Mouse (Mus musculus) intestine, embryonic 16.5 days (tissue): ENCODE data around the gene Rab37. TPM values are rescaled to one million over a fixed set of nuclear protein-coding genes. Genes with fewer than 3 reads are reported as not detected.

Source experiments
- ATAC-seq: fragments of 200-750 bp; cut with Nextera tagmentation; 2 replicates; pipeline ENCODE4 v1.8.0; 2017; ENCODE audit warnings: moderate TSS enrichment, moderate library complexity
- H3K27ac ChIP-seq: fragments of 300-500 bp; sonication (generic); 2 replicates; pipeline ENCODE4 v1.5.1; 2014; ENCODE audit warnings: mild to moderate bottlenecking, low read length
- H3K27me3 ChIP-seq: fragments of 300-500 bp; sonication (generic); replicated peaks from 2 replicates; pipeline ENCODE4 v1.6.1; 2014; ENCODE audit warnings: low read length, control low read depth, mixed read lengths; ENCODE audit not compliant: control insufficient read depth, insufficient read depth
- H3K36me3 ChIP-seq: fragments of 300-500 bp; sonication (generic); 2 replicates; pipeline ENCODE4 v1.6.1; 2014; ENCODE audit warnings: low read length, control low read depth; ENCODE audit not compliant: control insufficient read depth, insufficient read depth
- H3K4me1 ChIP-seq: fragments of 300-500 bp; sonication (generic); 2 replicates; pipeline ENCODE4 v1.6.1; 2014; ENCODE audit warnings: low read length, control low read depth, mixed read lengths; ENCODE audit not compliant: control insufficient read depth, insufficient read depth
- H3K4me2 ChIP-seq: fragments of 300-500 bp; sonication (generic); 2 replicates; pipeline ENCODE4 v1.6.1; 2014; ENCODE audit warnings: low read depth, low read length, control low read depth
- H3K4me3 ChIP-seq: fragments of 300-500 bp; sonication (generic); 2 replicates; pipeline ENCODE4 v1.5.1; 2014; ENCODE audit warnings: mild to moderate bottlenecking, low read length
- H3K9ac ChIP-seq: fragments of 300-500 bp; sonication (generic); 2 replicates; pipeline ENCODE4 v1.6.1; 2014; ENCODE audit warnings: low read depth, low read length
- H3K9me3 ChIP-seq: fragments of 300-500 bp; sonication (generic); 2 replicates; pipeline ENCODE4 v1.6.1; 2016; ENCODE audit warnings: low read length, control low read depth; ENCODE audit not compliant: control insufficient read depth
- WGBS: fragments of 180-500 bp; shearing (Covaris S2); extraction: QIAGEN DNeasy Blood & Tissue Kit; methylation state at CpG from one replicate; pipeline ENCODE4 v1.1.7; 2014; 5-methylcytosine and 5-hydroxymethylcytosine counted together
- polyA plus RNA-seq: library from polyadenylated mRNA; unstranded; fragments of >200 nt; fragmentation: Nextera tagmentation; extraction: Ambion mirVana; gene quantifications from 2 replicates; pipeline ENCODE4 v1.2.1, GENCODE M21; 2015

Rab37 gene
- polyA plus RNA-seq, 1 experiment from 2014 or later = 4.2 TPM

GRCm38 (mm10) chr11:115189304-115189703, 98.1 kb downstream of the Rab37 start:
- Histone ChIP-seq H3K4me1 (peaks cover 14% of the 10 kb centered on the region), H3K27ac (no peak overlapping the region), H3K9ac (no peak overlapping the region), H3K4me2 (no peak overlapping the region), H3K9me3 (no peaks in the 10 kb centered on the region), H3K36me3 (no peaks in the 10 kb centered on the region), H3K27me3 (no peaks in the 10 kb centered on the region), H3K4me3 (no peak overlapping the region)
- 84% methylated on average over 6 of the region's 6 CpGs for WGBS
- ATAC-seq = no peak

- Histone ChIP-seq H3K9ac (no peak overlapping the region), H3K27ac (0 out of 2 replicates have a peak overlapping the region, but pooled peaks have one; percentile 31), H3K27me3 (no peaks in the 10 kb centered on the region), H3K9me3 (no peaks in the 10 kb centered on the region), H3K36me3 (no peaks in the 10 kb centered on the region), H3K4me2 (no peak overlapping the region), H3K4me3 (no peak overlapping the region), H3K4me1 (peaks cover 9% of the 10 kb centered on the region)
- WGBS = 48% methylated on average over 9 of the region's 9 CpGs
- ATAC-seq = peak; percentile 11; the same call in 1 of the 2 replicates
These were observed 100.9 kb downstream of the Rab37 start for GRCm38 (mm10) chr11:115192180-115192579.

GRCm38 (mm10) chr11:115194693-115195092, 103.5 kb downstream of the Rab37 start:
- ATAC-seq = no peak
- H3K4me2 ChIP-seq = no peak overlapping the region
- WGBS = 72% methylated on average over 6 of the region's 6 CpGs

GRCm38 (mm10) chr11:115195933-115196332, 104.7 kb downstream of the Rab37 start:
- Histone ChIP-seq H3K27ac (no peak overlapping the region), H3K4me2 (no peak overlapping the region), H3K4me1 (peaks cover 3% of the 10 kb centered on the region; the same call in 1 of the 2 replicates), H3K27me3 (no peaks in the 10 kb centered on the region), H3K4me3 (no peak overlapping the region), H3K9ac (no peak overlapping the region), H3K36me3 (0 out of 2 replicates have a peak, but pooled peaks cover 2% of the 10 kb centered on the region), H3K9me3 (no peaks in the 10 kb centered on the region)
- no peak for ATAC-seq
- 70% methylated on average over 5 of the region's 5 CpGs for WGBS

More at GRCm38 (mm10) chr11:115194693-115195092, 103.5 kb downstream of the Rab37 start:
- Histone ChIP-seq H3K4me3 (no peak overlapping the region), H3K9ac (no peak overlapping the region), H3K27me3 (no peaks in the 10 kb centered on the region), H3K4me1 (peaks cover 3% of the 10 kb centered on the region; the same call in 1 of the 2 replicates), H3K9me3 (no peaks in the 10 kb centered on the region), H3K36me3 (no peaks in the 10 kb centered on the region), H3K27ac (no peak overlapping the region)

GRCm38 (mm10) chr11:115197558-115197957, 106.3 kb downstream of the Rab37 start:
- Histone ChIP-seq H3K4me1 (no peaks in the 10 kb centered on the region), H3K9ac (no peak overlapping the region), H3K4me3 (no peak overlapping the region), H3K27ac (no peak overlapping the region), H3K36me3 (0 out of 2 replicates have a peak, but pooled peaks cover 3% of the 10 kb centered on the region), H3K9me3 (no peaks in the 10 kb centered on the region), H3K4me2 (no peak overlapping the region), H3K27me3 (no peaks in the 10 kb centered on the region)
- 78% methylated on average over 8 of the region's 8 CpGs for WGBS
- ATAC-seq = no peak

- H3K27me3 ChIP-seq = no peaks in the 10 kb centered on the region
- no peak overlapping the region for H3K4me2 ChIP-seq
- ATAC-seq = no peak
- no peak overlapping the region for H3K4me3 ChIP-seq
- H3K9me3 ChIP-seq = no peaks in the 10 kb centered on the region
- WGBS = 49% methylated on average over 12 of the region's 12 CpGs
- H3K36me3 ChIP-seq = 0 out of 2 replicates have a peak, but pooled peaks cover 3% of the 10 kb centered on the region
- no peak overlapping the region for H3K9ac ChIP-seq
- no peak overlapping the region for H3K27ac ChIP-seq
- H3K4me1 ChIP-seq = no peaks in the 10 kb centered on the region
These were observed 107.7 kb downstream of the Rab37 start for GRCm38 (mm10) chr11:115198932-115199384.

GRCm38 (mm10) chr11:115200520-115200919, 109.3 kb downstream of the Rab37 start:
- Histone ChIP-seq H3K9me3 (no peaks in the 10 kb centered on the region), H3K4me1 (no peaks in the 10 kb centered on the region), H3K9ac (no peak overlapping the region), H3K4me2 (no peak overlapping the region), H3K4me3 (no peak overlapping the region), H3K36me3 (0 out of 2 replicates have a peak, but pooled peaks cover 3% of the 10 kb centered on the region), H3K27ac (no peak overlapping the region), H3K27me3 (no peaks in the 10 kb centered on the region)
- 93% methylated on average over 4 of the region's 4 CpGs for WGBS
- no peak for ATAC-seq

GRCm38 (mm10) chr11:115202316-115202715, 111.1 kb downstream of the Rab37 start:
- Histone ChIP-seq H3K9me3 (no peaks in the 10 kb centered on the region), H3K27me3 (no peaks in the 10 kb centered on the region), H3K4me3 (no peak overlapping the region), H3K4me1 (no peaks in the 10 kb centered on the region), H3K36me3 (0 out of 2 replicates have a peak, but pooled peaks cover 3% of the 10 kb centered on the region), H3K9ac (no peak overlapping the region), H3K27ac (no peak overlapping the region), H3K4me2 (no peak overlapping the region)
- ATAC-seq = peak; percentile 81
- WGBS = 12% methylated on average over 12 of the region's 12 CpGs

- Histone ChIP-seq H3K4me3 (no peak overlapping the region), H3K27me3 (no peaks in the 10 kb centered on the region), H3K4me1 (no peaks in the 10 kb centered on the region), H3K36me3 (0 out of 2 replicates have a peak, but pooled peaks cover 3% of the 10 kb centered on the region), H3K9ac (no peak overlapping the region), H3K9me3 (no peaks in the 10 kb centered on the region), H3K4me2 (no peak overlapping the region), H3K27ac (no peak overlapping the region)
- 93% methylated on average over 9 of the region's 9 CpGs for WGBS
- ATAC-seq = no peak
These were observed 111.5 kb downstream of the Rab37 start for GRCm38 (mm10) chr11:115202756-115203155.

GRCm38 (mm10) chr11:115208126-115208525, 116.9 kb downstream of the Rab37 start:
- no peaks in the 10 kb centered on the region for H3K9me3 ChIP-seq
- no peaks in the 10 kb centered on the region for H3K27me3 ChIP-seq
- H3K27ac ChIP-seq = no peak overlapping the region
- no peak overlapping the region for H3K4me3 ChIP-seq
- no peaks in the 10 kb centered on the region for H3K36me3 ChIP-seq
- WGBS = 72% methylated on average over 12 of the region's 12 CpGs
- H3K4me2 ChIP-seq = no peak overlapping the region
- no peak for ATAC-seq
- H3K4me1 ChIP-seq = no peaks in the 10 kb centered on the region
- no peak overlapping the region for H3K9ac ChIP-seq
